Mouse (Mus musculus) neural tube, embryonic 11.5 days (tissue): Measurements from ENCODE around the gene Gm28038. TPM values are rescaled to one million over a fixed set of nuclear protein-coding genes. Genes with fewer than 3 reads are reported as not detected.

Experiments used
- ATAC-seq: fragments of 200-750 bp; cut with Nextera tagmentation; 2 replicates; pipeline ENCODE4 v1.8.0; 2017; ENCODE audit warnings: moderate number of reproducible peaks, mild to moderate bottlenecking, moderate TSS enrichment, moderate library complexity; ENCODE audit not compliant: insufficient read depth, low FRiP score, low TSS enrichment
- DNase-seq: peaks from one replicate; pipeline ENCODE4 v3.0.0-alpha.2; 2015; ENCODE audit warnings: low spot score
- H3K27ac ChIP-seq: fragments of 300-500 bp; sonication (generic); 2 replicates; pipeline ENCODE4 v1.5.1; 2014; ENCODE audit warnings: low read depth, mild to moderate bottlenecking, low read length
- H3K27me3 ChIP-seq: fragments of 300-500 bp; sonication (generic); 2 replicates; pipeline ENCODE4 v1.6.1; 2014; ENCODE audit warnings: mild to moderate bottlenecking, low read length, mixed read lengths; ENCODE audit not compliant: control insufficient read depth, insufficient read depth
- H3K36me3 ChIP-seq: fragments of 300-500 bp; sonication (generic); 2 replicates; pipeline ENCODE4 v1.6.1; 2014; ENCODE audit warnings: mild to moderate bottlenecking, low read length, moderate library complexity, mixed read lengths; ENCODE audit not compliant: control insufficient read depth, insufficient read depth
- H3K4me1 ChIP-seq: fragments of 300-500 bp; sonication (generic); 2 replicates; pipeline ENCODE4 v1.6.1; 2014; ENCODE audit warnings: low read length, mixed read lengths; ENCODE audit not compliant: control insufficient read depth, insufficient read depth
- H3K4me2 ChIP-seq: fragments of 300-500 bp; sonication (generic); 2 replicates; pipeline ENCODE4 v1.6.1; 2014; ENCODE audit warnings: low read depth, mild to moderate bottlenecking, moderate library complexity
- H3K4me3 ChIP-seq: fragments of 300-500 bp; sonication (generic); 2 replicates; pipeline ENCODE4 v1.5.1; 2014; ENCODE audit warnings: low read depth, low read length
- H3K9ac ChIP-seq: fragments of 300-500 bp; sonication (generic); 2 replicates; pipeline ENCODE4 v1.6.1; 2014; ENCODE audit warnings: mild to moderate bottlenecking, low read length
- H3K9me3 ChIP-seq: fragments of 300-500 bp; sonication (generic); 2 replicates; pipeline ENCODE4 v1.6.1; 2016; ENCODE audit warnings: low read length; ENCODE audit not compliant: control insufficient read depth
- WGBS: fragments of 180-500 bp; shearing (Covaris S2); extraction: QIAGEN DNeasy Blood & Tissue Kit; methylation state at CpG from one replicate; pipeline ENCODE4 v1.1.7; 2014; 5-methylcytosine and 5-hydroxymethylcytosine counted together
- polyA plus RNA-seq: library from polyadenylated mRNA; unstranded; fragments of >200 nt; fragmentation: Nextera tagmentation; extraction: Ambion mirVana; gene quantifications from 2 replicates; pipeline ENCODE4 v1.2.1, GENCODE M21; 2014

Gm28038 gene
- polyA plus RNA-seq, 1 experiment from 2014 or later: not detected

DNA sequence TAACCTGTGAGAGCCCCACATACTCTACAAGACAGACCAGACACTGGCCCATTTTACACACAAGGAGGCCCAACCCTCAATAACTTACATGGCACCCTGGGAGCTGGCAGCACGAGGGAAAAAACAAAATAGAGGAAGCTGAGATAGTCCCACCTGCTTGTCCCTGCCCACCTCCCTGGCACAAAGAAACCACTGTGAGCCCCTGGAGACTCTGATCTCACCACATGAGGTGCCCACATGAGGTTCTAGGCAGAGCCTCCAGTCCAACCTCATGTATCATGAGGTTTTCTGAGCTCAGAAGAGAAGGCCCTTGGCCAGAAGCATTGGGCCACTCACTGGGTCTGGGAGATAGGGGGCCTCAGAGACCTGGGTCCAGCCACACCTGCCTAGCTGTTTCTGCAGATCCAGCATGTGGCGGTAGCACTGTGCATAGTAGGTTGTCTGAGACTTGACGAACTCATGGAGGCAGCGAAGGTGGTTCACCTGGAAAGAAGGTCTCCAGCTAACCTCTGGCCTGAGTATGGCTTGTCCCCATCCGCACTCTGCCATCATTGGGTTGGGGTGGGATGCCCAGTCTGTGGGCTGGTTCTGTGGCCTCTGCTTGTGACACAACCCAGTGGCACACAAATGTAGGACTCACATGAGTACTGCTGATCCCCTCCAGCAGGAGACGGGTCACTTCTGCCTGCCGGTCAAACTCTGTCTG lies 65.3 kb downstream of the Gm28038 start:
- no peaks in the 10 kb centered on the region for H3K4me1 ChIP-seq
- no peak for DNase-seq
- H3K36me3 ChIP-seq: peaks cover 30% of the 10 kb centered on the region
- no peak overlapping the region for H3K4me3 ChIP-seq
- WGBS: 90% methylated on average over 7 of the region's 7 CpGs
- no peaks in the 10 kb centered on the region for H3K27me3 ChIP-seq
- H3K4me2 ChIP-seq: no peak overlapping the region
- no peaks in the 10 kb centered on the region for H3K9me3 ChIP-seq
- no peak overlapping the region for H3K9ac ChIP-seq
- no peak overlapping the region for H3K27ac ChIP-seq
- no peak for ATAC-seq

DNA sequence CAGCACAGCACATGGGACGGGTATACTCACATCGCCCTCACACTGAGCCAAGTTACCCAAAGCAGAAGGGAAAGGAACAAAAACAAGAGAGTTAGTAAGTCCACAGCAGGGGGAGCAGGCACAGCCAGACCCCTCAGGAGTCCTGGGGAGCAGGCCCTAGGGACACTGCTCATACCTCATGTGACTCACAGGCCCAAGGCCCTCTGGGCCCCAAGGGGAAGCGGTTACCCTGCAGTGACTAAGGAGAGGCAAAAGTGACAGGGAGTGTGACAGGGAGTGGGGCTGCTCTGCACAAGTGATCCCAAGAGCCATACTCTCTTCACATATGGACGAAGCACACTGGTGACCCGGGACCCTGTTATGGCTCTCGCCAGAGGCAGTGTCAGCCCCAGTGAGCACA lies 68.4 kb downstream of the Gm28038 start:
- DNase-seq: no peak
- H3K4me2 ChIP-seq: no peak overlapping the region
- H3K9me3 ChIP-seq: no peaks in the 10 kb centered on the region
- H3K36me3 ChIP-seq: peaks cover 21% of the 10 kb centered on the region
- H3K4me3 ChIP-seq: no peak overlapping the region
- ATAC-seq: no peak
- no peaks in the 10 kb centered on the region for H3K27me3 ChIP-seq
- H3K27ac ChIP-seq: no peak overlapping the region
- H3K9ac ChIP-seq: no peak overlapping the region
- no peaks in the 10 kb centered on the region for H3K4me1 ChIP-seq
- WGBS: 88% methylated on average over 6 of the region's 6 CpGs

Other genes with a start within 250 kb of the Gm28038 start
- 29.3 and 30.6 TPM in 2 replicates for gene Wdr34, start 232.2 kb upstream of the Gm28038 start, polyA plus RNA-seq
- 647 and 654 TPM in 2 replicates for gene Set, start 223.7 kb upstream of the Gm28038 start, polyA plus RNA-seq
- 6.7 and 7.0 TPM in 2 replicates for gene Pkn3, start 203.4 kb upstream of the Gm28038 start, polyA plus RNA-seq
- gene Zdhhc12, start 187.4 kb upstream of the Gm28038 start, polyA plus RNA-seq: 28.3 and 31.1 TPM in 2 replicates
- gene Zer1, start 156.5 kb upstream of the Gm28038 start, polyA plus RNA-seq: 5.4 and 5.9 TPM in 2 replicates
- 12.4 and 15.3 TPM in 2 replicates for gene Tbc1d13, start 147.3 kb upstream of the Gm28038 start, polyA plus RNA-seq
- 14.6 and 15.2 TPM in 2 replicates for gene Endog, start 109.5 kb upstream of the Gm28038 start, polyA plus RNA-seq
- gene Spout1, start 102.6 kb upstream of the Gm28038 start, polyA plus RNA-seq: 70.8 and 75.2 TPM in 2 replicates
- gene Kyat1, start 75.2 kb upstream of the Gm28038 start, polyA plus RNA-seq: 10.5 and 12.0 TPM in 2 replicates
- gene Lrrc8a, start 43.3 kb upstream of the Gm28038 start, polyA plus RNA-seq: 46.6 and 49.7 TPM in 2 replicates
- gene Gm28035, start 40.5 kb upstream of the Gm28038 start, polyA plus RNA-seq: 0.17 TPM in 1 of 2 replicates, not detected in the other
- 2.3 and 2.5 TPM in 2 replicates for gene Phyhd1, start 14.8 kb upstream of the Gm28038 start, polyA plus RNA-seq
- gene Dolk, start 5.3 kb downstream of the Gm28038 start, polyA plus RNA-seq: 23.9 and 27.9 TPM in 2 replicates
- 57.3 and 60.0 TPM in 2 replicates for gene Nup188, start 5.4 kb downstream of the Gm28038 start, polyA plus RNA-seq
- gene Sh3glb2, start 78.3 kb downstream of the Gm28038 start, polyA plus RNA-seq: 58.2 and 61.6 TPM in 2 replicates
- gene Miga2, start 83.2 kb downstream of the Gm28038 start, polyA plus RNA-seq: 23.2 and 27.5 TPM in 2 replicates
- gene Dolpp1, start 111.2 kb downstream of the Gm28038 start, polyA plus RNA-seq: 48.6 and 51.1 TPM in 2 replicates
- 27.4 and 29.1 TPM in 2 replicates for gene Crat, start 134.8 kb downstream of the Gm28038 start, polyA plus RNA-seq
- 63.2 and 64.2 TPM in 2 replicates for gene Ptpa, start 135.0 kb downstream of the Gm28038 start, polyA plus RNA-seq
- 10.5 and 11.9 TPM in 2 replicates for gene Ier5l, start 193.2 kb downstream of the Gm28038 start, polyA plus RNA-seq